Mouse (Mus musculus) liver, embryonic 11.5 days (tissue): ENCODE results near the gene Cd63. TPM values are rescaled to one million over a fixed set of nuclear protein-coding genes. Genes with fewer than 3 reads are reported as not detected.
A peak's percentile ranks its signal among the peaks of the same experiment; 100 is the strongest.

ENCODE experiments used
- ATAC-seq: fragments of 200-750 bp; cut with Nextera tagmentation; replicated peaks from 2 replicates; pipeline ENCODE4 v1.8.0; 2017; ENCODE audit warnings: moderate number of reproducible peaks, mild to moderate bottlenecking, moderate TSS enrichment, moderate library complexity; ENCODE audit not compliant: low FRiP score
- DNase-seq: peaks from one replicate; pipeline ENCODE4 v3.0.0-alpha.2; 2017; ENCODE audit warnings: low spot score
- H3K27ac ChIP-seq: fragments of 300-500 bp; sonication (generic); 2 replicates; pipeline ENCODE4 v1.5.1; 2014; ENCODE audit warnings: mild to moderate bottlenecking, low read depth, low read length, control low read depth
- H3K27me3 ChIP-seq: fragments of 300-500 bp; sonication (generic); replicated peaks from 2 replicates; pipeline ENCODE4 v1.6.1; 2014; ENCODE audit warnings: low read length, mixed read lengths; ENCODE audit not compliant: control insufficient read depth, insufficient read depth
- H3K36me3 ChIP-seq: fragments of 300-500 bp; sonication (generic); 2 replicates; pipeline ENCODE4 v1.6.1; 2014; ENCODE audit warnings: mild to moderate bottlenecking, low read length, moderate library complexity, mixed read lengths; ENCODE audit not compliant: control insufficient read depth, insufficient read depth
- H3K4me1 ChIP-seq: fragments of 300-500 bp; sonication (generic); replicated peaks from 2 replicates; pipeline ENCODE4 v1.6.1; 2014; ENCODE audit warnings: low read length, mixed read lengths; ENCODE audit not compliant: control insufficient read depth, insufficient read depth
- H3K4me2 ChIP-seq: fragments of 300-500 bp; sonication (generic); 2 replicates; pipeline ENCODE4 v1.6.1; 2014; ENCODE audit warnings: mild to moderate bottlenecking, control low read depth, moderate library complexity
- H3K4me3 ChIP-seq: fragments of 300-500 bp; sonication (generic); 2 replicates; pipeline ENCODE4 v1.5.1; 2014; ENCODE audit warnings: low read depth, low read length, control low read depth
- H3K9ac ChIP-seq: fragments of 300-500 bp; sonication (generic); 2 replicates; pipeline ENCODE4 v1.6.1; 2014; ENCODE audit warnings: low read depth, low read length, control low read depth
- H3K9me3 ChIP-seq: fragments of 300-500 bp; sonication (generic); 2 replicates; pipeline ENCODE4 v1.6.1; 2016; ENCODE audit warnings: low read length, inconsistent platforms, mixed read lengths; ENCODE audit not compliant: control insufficient read depth
- WGBS: fragments of 180-500 bp; shearing (Covaris S2); extraction: QIAGEN DNeasy Blood & Tissue Kit; methylation state at CpG from one replicate; pipeline ENCODE4 v1.1.7; 2014; 5-methylcytosine and 5-hydroxymethylcytosine counted together
- polyA plus RNA-seq: library from polyadenylated mRNA; unstranded; fragments of >200 nt; fragmentation: Nextera tagmentation; extraction: Ambion mirVana; gene quantifications from 2 replicates; pipeline ENCODE4 v1.2.1, GENCODE M21; 2014

The Cd63 gene
- polyA plus RNA-seq, 1 experiment from 2014 or later: 198 TPM

DNA sequence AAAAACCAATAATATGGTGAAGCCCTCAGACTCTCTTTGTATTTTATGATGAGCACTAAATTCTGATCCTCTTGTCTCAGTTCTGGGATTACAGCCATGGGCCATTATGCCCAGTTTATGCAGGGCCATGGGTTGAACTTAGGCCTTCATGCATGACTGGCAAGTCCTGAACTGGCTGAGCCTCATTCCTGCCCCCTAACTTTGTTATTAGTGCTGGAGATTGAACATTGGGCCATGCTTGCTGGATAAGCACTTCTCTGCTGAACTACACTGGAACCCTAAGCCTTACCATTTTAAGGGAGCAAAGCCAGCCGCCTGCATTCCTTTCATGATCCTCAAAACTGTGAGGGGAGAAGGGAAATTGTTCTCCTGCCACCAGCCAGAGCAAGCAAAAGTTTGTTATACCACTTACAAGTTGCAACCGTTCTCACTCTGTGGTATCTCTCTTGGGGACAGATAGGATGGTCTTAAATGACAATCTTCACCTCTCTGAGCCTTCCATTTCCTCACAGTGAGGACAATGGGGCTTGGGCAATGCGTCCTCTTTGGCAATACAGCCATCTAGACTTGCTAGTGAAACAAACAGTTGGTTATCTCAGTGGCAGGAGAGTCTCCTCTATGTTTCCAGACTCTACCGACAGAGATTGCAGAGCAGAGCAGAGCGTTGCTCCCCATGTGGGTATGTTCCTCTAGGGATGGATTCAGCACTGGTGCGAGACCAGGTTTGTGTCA is 864 bp upstream of the Cd63 start:
- Histone ChIP-seq H3K27me3 (peaks cover 18% of the 10 kb centered on the region), H3K36me3 (no peaks in the 10 kb centered on the region), H3K4me2 (no peak overlapping the region), H3K9ac (no peak overlapping the region), H3K27ac (no peak overlapping the region), H3K4me3 (no peak overlapping the region), H3K9me3 (no peaks in the 10 kb centered on the region), H3K4me1 (no peaks in the 10 kb centered on the region; the same call in 1 of the 2 replicates)
- ATAC-seq (no peak), DNase-seq (no peak)
- WGBS: 60% methylated on average over 6 of the region's 6 CpGs

DNA sequence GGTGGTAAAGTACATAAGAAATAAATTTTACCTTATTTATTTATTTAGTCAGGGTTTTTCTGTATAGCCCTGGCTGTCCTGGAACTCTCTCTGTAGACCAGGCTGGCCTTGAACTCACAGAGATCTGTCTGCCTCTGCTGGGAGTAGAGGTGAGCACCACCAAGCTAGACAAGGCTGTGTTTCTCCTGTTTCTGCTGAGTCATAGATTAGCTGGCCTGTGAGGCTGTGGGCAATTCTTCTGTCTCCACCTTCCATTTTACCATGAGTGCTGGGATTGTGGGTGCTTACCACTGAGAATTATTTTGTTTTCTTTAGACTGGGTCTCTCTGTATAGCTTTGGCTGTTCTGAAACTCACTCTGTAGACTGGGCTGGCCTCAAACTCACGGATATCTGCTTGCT is 620 bp downstream of the Cd63 start:
- ATAC-seq (peak; percentile 37; the same call in 1 of the 2 replicates), DNase-seq (no peak)
- no peak overlapping the region for H3K9ac ChIP-seq
- 53% methylated on average over 1 of the region's 1 CpGs for WGBS
- H3K4me2 ChIP-seq: no peak overlapping the region
- no peak overlapping the region for H3K4me3 ChIP-seq
- no peaks in the 10 kb centered on the region for H3K9me3 ChIP-seq
- no peaks in the 10 kb centered on the region for H3K36me3 ChIP-seq
- no peak overlapping the region for H3K27ac ChIP-seq
- peaks cover 7% of the 10 kb centered on the region for H3K27me3 ChIP-seq
- H3K4me1 ChIP-seq: no peaks in the 10 kb centered on the region

- no peak overlapping the region for H3K27ac ChIP-seq
- ATAC-seq: no peak
- no peak overlapping the region for H3K4me2 ChIP-seq
- no peaks in the 10 kb centered on the region for H3K4me1 ChIP-seq
- no peaks in the 10 kb centered on the region for H3K9me3 ChIP-seq
- H3K9ac ChIP-seq: no peak overlapping the region
- no peaks in the 10 kb centered on the region for H3K36me3 ChIP-seq
- H3K27me3 ChIP-seq: no peaks in the 10 kb centered on the region; the same call in 1 of the 2 replicates
- H3K4me3 ChIP-seq: no peak overlapping the region
- WGBS: 60% methylated on average over 3 of the region's 3 CpGs
- DNase-seq: no peak
Measured at GRCm38 (mm10) chr10:128902409-128902988, 1.7 kb downstream of the Cd63 start.

GRCm38 (mm10) chr10:128904812-128905211 is 4.0 kb downstream of the Cd63 start:
- ATAC-seq (no peak), DNase-seq (no peak)
- Histone ChIP-seq H3K4me1 (no peaks in the 10 kb centered on the region; the same call in 1 of the 2 replicates), H3K27ac (no peak overlapping the region), H3K36me3 (no peaks in the 10 kb centered on the region), H3K27me3 (peaks cover 3% of the 10 kb centered on the region; the same call in 1 of the 2 replicates), H3K4me2 (no peak overlapping the region), H3K9me3 (no peaks in the 10 kb centered on the region), H3K9ac (no peak overlapping the region), H3K4me3 (no peak overlapping the region)
- 74% methylated on average over 5 of the region's 5 CpGs for WGBS

DNA sequence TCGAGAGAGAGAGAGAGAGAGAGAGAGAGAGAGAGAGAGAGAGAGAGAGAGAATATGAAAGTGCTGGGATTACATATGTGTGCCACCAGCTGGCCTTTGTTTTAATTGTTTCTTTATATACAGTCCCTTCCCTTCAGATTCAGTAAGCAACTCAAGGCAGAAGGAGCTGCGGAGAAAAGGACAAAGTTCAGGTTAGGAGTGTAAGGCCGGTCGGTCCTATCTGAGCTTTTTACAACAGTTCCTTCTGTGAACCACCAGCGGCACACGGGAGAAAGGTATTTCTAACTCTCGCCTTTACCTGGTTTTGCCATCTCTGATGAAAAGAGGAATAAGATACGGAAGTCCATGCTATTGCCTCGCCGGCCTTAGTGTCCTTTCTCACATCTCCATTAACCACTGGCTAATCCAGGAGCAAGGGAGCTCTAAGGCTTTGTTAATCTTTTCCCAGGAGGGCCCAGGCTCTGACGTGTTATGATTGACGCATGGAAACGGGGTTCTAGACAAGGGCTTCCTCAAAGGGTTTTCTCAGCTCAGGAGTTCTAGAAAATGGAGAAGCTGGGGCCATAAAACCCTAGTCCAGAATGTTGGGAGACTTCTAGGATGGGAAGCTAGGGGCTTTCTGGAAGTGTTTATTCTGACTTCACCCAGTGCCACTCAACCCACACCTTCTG is 8.1 kb downstream of the Cd63 start:
- Histone ChIP-seq H3K36me3 (peaks cover 3% of the 10 kb centered on the region; the same call in 1 of the 2 replicates), H3K27ac (no peak overlapping the region), H3K9ac (peak overlapping the region; percentile 65), H3K9me3 (no peaks in the 10 kb centered on the region), H3K27me3 (peaks cover 3% of the 10 kb centered on the region; the same call in 1 of the 2 replicates), H3K4me3 (peak overlapping the region; percentile 71), H3K4me2 (peak overlapping the region; percentile 86), H3K4me1 (peaks cover 5% of the 10 kb centered on the region)
- WGBS: 68% methylated on average over 13 of the region's 13 CpGs
- ATAC-seq (no peak), DNase-seq (no peak)

GRCm38 (mm10) chr10:128909567-128910028 is 8.8 kb downstream of the Cd63 start:
- DNase-seq (peak; percentile 83), ATAC-seq (peak; percentile 68)
- Histone ChIP-seq H3K9ac (peak overlapping the region; percentile 65), H3K27me3 (peaks cover 3% of the 10 kb centered on the region; the same call in 1 of the 2 replicates), H3K4me2 (peak overlapping the region; percentile 86), H3K4me3 (peak overlapping the region; percentile 71), H3K9me3 (no peaks in the 10 kb centered on the region), H3K4me1 (peaks cover 5% of the 10 kb centered on the region), H3K27ac (peak overlapping the region; percentile 51; the same call in 1 of the 2 replicates), H3K36me3 (peaks cover 7% of the 10 kb centered on the region)
- 2% methylated on average over 35 of the region's 41 CpGs for WGBS

GRCm38 (mm10) chr10:128910066-128910841 is 9.5 kb downstream of the Cd63 start:
- 2% methylated on average over 64 of the region's 66 CpGs for WGBS
- Histone ChIP-seq H3K9ac (peak overlapping the region; percentile 65), H3K9me3 (no peaks in the 10 kb centered on the region), H3K4me3 (peak overlapping the region; percentile 71), H3K27ac (peak overlapping the region; percentile 51; the same call in 1 of the 2 replicates), H3K4me2 (peak overlapping the region; percentile 86), H3K27me3 (peaks cover 3% of the 10 kb centered on the region; the same call in 1 of the 2 replicates), H3K36me3 (peaks cover 7% of the 10 kb centered on the region), H3K4me1 (peaks cover 5% of the 10 kb centered on the region)
- peak; percentile 69 for DNase-seq
- ATAC-seq: peak; percentile 35; the same call in 1 of the 2 replicates

GRCm38 (mm10) chr10:128911430-128911829 is 10.6 kb downstream of the Cd63 start:
- Histone ChIP-seq H3K9me3 (no peaks in the 10 kb centered on the region), H3K27me3 (peaks cover 3% of the 10 kb centered on the region; the same call in 1 of the 2 replicates), H3K27ac (no peak overlapping the region), H3K9ac (no peak overlapping the region), H3K4me3 (no peak overlapping the region), H3K36me3 (peaks cover 7% of the 10 kb centered on the region), H3K4me1 (peaks cover 5% of the 10 kb centered on the region), H3K4me2 (peak overlapping the region; percentile 86; the same call in 1 of the 2 replicates)
- 76% methylated on average over 6 of the region's 6 CpGs for WGBS
- ATAC-seq: no peak
- DNase-seq: no peak
